Mouse (Mus musculus): Measurements from ENCODE around the gene Ciart.

- TF ChIP-seq CTCF (IDR thresholded peaks at IDR 0.05; ENCODE audit: low read depth, low read length) = no peak
- TF ChIP-seq POLR2A (IDR thresholded peaks at IDR 0.05; ENCODE audit: borderline replicate concordance, low read depth, low read length) = no peak
Observed at GRCm38 (mm10) chr3:95903753-95904502, 21.9 kb upstream of the Ciart start.
